In the genomic region with DNA sequence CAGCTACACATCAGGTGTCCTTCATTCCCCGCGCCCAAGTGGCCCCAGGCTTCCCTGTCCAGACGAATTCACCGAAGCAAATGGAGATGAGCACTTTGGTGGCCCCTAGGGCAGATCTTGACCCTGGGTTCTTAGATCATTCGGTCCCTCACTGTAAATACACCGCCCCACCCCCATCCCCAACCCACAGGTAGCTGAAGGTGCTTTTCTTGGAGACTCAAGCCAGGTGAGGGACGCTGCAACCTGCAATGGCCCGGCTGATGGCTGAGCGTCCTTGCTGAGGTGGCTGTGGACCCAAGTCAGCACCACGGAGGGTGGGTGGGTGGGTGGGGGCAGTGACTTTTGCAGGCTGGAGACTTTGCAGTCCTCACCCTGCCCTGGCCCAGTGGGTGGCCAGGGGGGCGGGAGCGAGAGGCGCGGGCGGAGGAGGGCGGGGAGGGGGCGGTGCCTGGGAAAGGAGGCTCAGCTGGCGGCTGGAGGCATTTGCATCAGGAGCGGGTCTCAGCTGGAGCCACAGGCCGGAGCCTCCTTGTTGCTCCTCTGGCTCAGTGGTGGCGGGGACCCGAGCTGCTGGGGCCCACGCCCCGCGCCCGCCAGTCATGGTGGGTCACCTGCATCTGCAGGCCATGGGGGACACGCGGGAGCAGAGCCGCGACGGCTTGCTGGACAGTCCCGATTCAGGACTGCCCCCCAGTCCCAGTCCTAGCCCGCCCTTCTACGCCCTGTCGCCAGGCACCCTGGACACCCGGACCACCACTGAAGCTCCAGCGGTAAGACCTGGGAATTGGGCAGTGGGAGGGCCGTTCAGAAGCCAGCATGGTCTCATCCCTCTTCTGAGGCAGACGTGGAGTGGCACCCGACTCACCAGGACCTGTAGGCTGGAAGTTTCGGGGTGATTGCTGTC, we compare ENCODE assay signal across 8 mouse cellular contexts. TPM values are rescaled to one million over a fixed set of nuclear protein-coding genes. Genes with fewer than 3 reads are reported as not detected.
DNase-seq lines count a peak whose midpoint lies in the region; ATAC-seq and TF ChIP-seq lines count a peak whose summit lies in the region.

Gene Rflna, plus strand, starts transcription at position 253 of the 904 bp plus-strand sequence.

- H3K36me3 ChIP-seq in heart, adult 2 months (ENCODE audit: control insufficient read depth, insufficient read depth, low read length) = no peaks in the 10 kb centered on the region
- no peaks in the 10 kb centered on the region for H3K36me3 ChIP-seq in hindbrain, embryonic 12.5 days
- no peaks in the 10 kb centered on the region for H3K36me3 ChIP-seq in liver, embryonic 13.5 days
- H3K36me3 ChIP-seq in neural tube, embryonic 15.5 days = no peaks in the 10 kb centered on the region

- no peaks in the 10 kb centered on the region for H3K79me2 ChIP-seq in heart, adult 2 months (replicated peaks; ENCODE audit: control insufficient read depth, insufficient read depth, low read length)

- no peak for TF ChIP-seq POLR2A in heart, adult 2 months (IDR thresholded peaks at IDR 0.05; ENCODE audit: insufficient read depth, low read depth, low read length)

- no peak for DNase-seq in heart, adult 2 months
- DNase-seq in heart, adult 8-10 months (ENCODE audit: low spot score) = no peak
- DNase-seq in embryo, embryonic 9.5 days (ENCODE audit: extremely low spot score) = peak; percentile 80
- no peak for DNase-seq in liver, embryonic 13.5 days
- no peak for DNase-seq in left cerebral cortex, adult 2 months (ENCODE audit: extremely low spot score in 1 of 2, low spot score in 2 of 2)
- DNase-seq in thymus, postnatal 25 days = no peak

- peak within 1 kb of the TSS; percentile 42 for H3K9ac ChIP-seq in heart, adult 2 months (ENCODE audit: low read depth, low read length)
- H3K9ac ChIP-seq in hindbrain, embryonic 12.5 days = peak within 1 kb of the TSS; percentile 63
- H3K9ac ChIP-seq in liver, embryonic 13.5 days = no peak within 1 kb of the TSS
- peak within 1 kb of the TSS; percentile 49 for H3K9ac ChIP-seq in neural tube, embryonic 15.5 days (replicated peaks)

- peaks cover 7% of the 10 kb centered on the region for H3K27me3 ChIP-seq in heart, adult 2 months (ENCODE audit: control insufficient read depth, insufficient read depth, low read length)
- H3K27me3 ChIP-seq in hindbrain, embryonic 12.5 days = peaks cover 26% of the 10 kb centered on the region
- H3K27me3 ChIP-seq in liver, embryonic 13.5 days = peaks cover 44% of the 10 kb centered on the region
- H3K27me3 ChIP-seq in neural tube, embryonic 15.5 days (replicated peaks) = peaks cover 11% of the 10 kb centered on the region

- no peak for TF ChIP-seq CTCF in heart, adult 2 months (IDR thresholded peaks at IDR 0.05)
- TF ChIP-seq CTCF in left cerebral cortex, adult 2 months (IDR thresholded peaks at IDR 0.05) = no peak

- H3K4me3 ChIP-seq in heart, adult 2 months = no peak within 1 kb of the TSS
- peak within 1 kb of the TSS; percentile 42 for H3K4me3 ChIP-seq in hindbrain, embryonic 12.5 days
- H3K4me3 ChIP-seq in liver, embryonic 13.5 days (replicated peaks) = peak within 1 kb of the TSS; percentile 20; the same call in 1 of the 2 replicates
- H3K4me3 ChIP-seq in neural tube, embryonic 15.5 days (replicated peaks) = peak within 1 kb of the TSS; percentile 40
- no peak within 1 kb of the TSS for H3K4me3 ChIP-seq in left cerebral cortex, adult 2 months

- intact Hi-C loops in heart, adult 2 months (cut with DNase I) = no loop called here
- intact Hi-C loops in left cerebral cortex, adult 2 months (cut with DNase I) = no loop called here

- WGBS in heart, adult 2 months = 7% methylated on average over 41 of the region's 41 CpGs
- WGBS in hindbrain, embryonic 12.5 days = 3% methylated on average over 33 of the region's 41 CpGs
- WGBS in liver, embryonic 13.5 days (ENCODE audit: insufficient replicate concordance) = 4% methylated on average over 39 of the region's 41 CpGs
- WGBS in neural tube, embryonic 15.5 days = 2% methylated on average over 40 of the region's 41 CpGs

- H3K4me1 ChIP-seq in heart, adult 2 months (ENCODE audit: control insufficient read depth, insufficient read depth, low read length) = no peaks in the 10 kb centered on the region
- peaks cover 41% of the 10 kb centered on the region for H3K4me1 ChIP-seq in hindbrain, embryonic 12.5 days
- H3K4me1 ChIP-seq in liver, embryonic 13.5 days (replicated peaks) = 0 out of 2 replicates have a peak, but pooled peaks cover 15% of the 10 kb centered on the region
- peaks cover 33% of the 10 kb centered on the region for H3K4me1 ChIP-seq in neural tube, embryonic 15.5 days

- TF ChIP-seq EP300 in heart, adult 2 months (IDR thresholded peaks at IDR 0.05; ENCODE audit: insufficient read depth, low read depth, low read length) = no peak

- H3K4me2 ChIP-seq in hindbrain, embryonic 12.5 days (replicated peaks) = peak within 1 kb of the TSS; percentile 58
- peak within 1 kb of the TSS; percentile 48 for H3K4me2 ChIP-seq in liver, embryonic 13.5 days
- H3K4me2 ChIP-seq in neural tube, embryonic 15.5 days = peak within 1 kb of the TSS; percentile 63

- no peak within 1 kb of the TSS for H3K27ac ChIP-seq in heart, adult 2 months
- no peak within 1 kb of the TSS for H3K27ac ChIP-seq in hindbrain, embryonic 12.5 days
- H3K27ac ChIP-seq in liver, embryonic 13.5 days = no peak within 1 kb of the TSS
- no peak within 1 kb of the TSS for H3K27ac ChIP-seq in neural tube, embryonic 15.5 days (replicated peaks)
- H3K27ac ChIP-seq in left cerebral cortex, adult 2 months = no peak within 1 kb of the TSS

- peak; percentile 82 for ATAC-seq in hindbrain, embryonic 12.5 days (ENCODE audit: low FRiP score)
- ATAC-seq in liver, embryonic 13.5 days (ENCODE audit: low read depth) = 0 out of 2 replicates have a peak, but pooled peaks have one; percentile 6
- peak; percentile 45; the same call in 1 of the 2 replicates for ATAC-seq in neural tube, embryonic 15.5 days (ENCODE audit: low FRiP score)

- no peaks in the 10 kb centered on the region for H3K9me3 ChIP-seq in hindbrain, embryonic 12.5 days (replicated peaks)
- H3K9me3 ChIP-seq in liver, embryonic 13.5 days (replicated peaks) = no peaks in the 10 kb centered on the region
- H3K9me3 ChIP-seq in neural tube, embryonic 15.5 days (replicated peaks) = no peaks in the 10 kb centered on the region

RNA-seq across cellular contexts. Expression of gene Rflna, which starts in this region (rescaled TPM):
- total RNA-seq in heart, adult 2 months (2021) = under 1 TPM; 0.13 to 0.39 TPM
- 0.78 and 0.85 TPM in 2 replicates for polyA plus RNA-seq in heart, adult 2 months (2012; rRNA removed)
- total RNA-seq in heart, adult 8-10 months (2022) = under 1 TPM in 2 of 4 experiments, not detected in 2; 0.19 to 0.24 TPM
- polyA plus RNA-seq in hindbrain, embryonic 12.5 days (2016; fragmentation: Nextera tagmentation; extraction: Ambion mirVana) = 25.0 and 34.1 TPM in 2 replicates
- 0.27 and 0.32 TPM in 2 replicates for polyA plus RNA-seq in liver, embryonic 13.5 days (2015; fragmentation: Nextera tagmentation; extraction: Ambion mirVana)
- 6.7 and 7.7 TPM in 2 replicates for polyA plus RNA-seq in neural tube, embryonic 15.5 days (2015; fragmentation: Nextera tagmentation; extraction: Ambion mirVana)
- 1 to 10 TPM in 1 of 2 experiments, not detected in 1; 1.0 TPM for total RNA-seq in left cerebral cortex, adult 2 months (2021)

Comparison
In these comparisons a context has a peak if more than half of its experiments do, and no peak if none do; other contexts are left out.
1. Peak in ATAC-seq, H3K4me3 ChIP-seq and H3K4me2 ChIP-seq in liver, embryonic 13.5 days; RNA of the gene not detected or under 1 TPM.
2. H3K4me3 ChIP-seq: peak in hindbrain, embryonic 12.5 days (single experiment) and neural tube, embryonic 15.5 days (single experiment); none in heart, adult 2 months (single experiment) and left cerebral cortex, adult 2 months (single experiment).
3. ATAC-seq: peak in every context shown above with its lines; median percentile 82 in hindbrain, embryonic 12.5 days; 45 in neural tube, embryonic 15.5 days; 6 in liver, embryonic 13.5 days.
4. Peak in every context shown above with its lines, with median percentiles within 50 percentile points of each other: H3K4me2 ChIP-seq.